Mouse (Mus musculus): ENCODE results near the gene Chrna1. TPM values are rescaled to one million over a fixed set of nuclear protein-coding genes. Genes with fewer than 3 reads are reported as not detected.

The Chrna1 gene
- polyA plus RNA-seq (2017; shearing (Covaris generic)) = not detected

DNA sequence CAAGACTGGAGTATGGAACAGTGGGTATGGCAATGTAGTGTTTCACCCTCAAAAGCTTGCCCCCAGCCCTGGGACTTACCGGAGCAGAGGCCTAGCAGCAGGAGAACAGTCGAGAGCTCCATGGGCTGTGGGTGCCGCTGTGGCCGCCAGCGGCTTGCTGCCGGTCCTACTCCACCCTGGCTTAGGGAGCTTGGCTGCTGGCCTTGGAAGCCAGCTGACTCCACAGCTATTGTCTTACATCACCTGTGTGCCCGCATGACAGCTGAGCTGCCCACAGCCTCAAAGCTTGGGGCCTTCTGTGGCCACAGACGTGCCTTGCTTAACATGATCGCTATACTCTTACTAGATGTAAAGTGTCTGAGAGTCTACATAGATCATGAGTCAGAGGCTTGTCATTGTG is at the start of gene Chrna1:
TSS of gene Chrna1 (minus strand) at position 173 of the 400 bp plus-strand sequence.
- no peak for ATAC-seq

DNA sequence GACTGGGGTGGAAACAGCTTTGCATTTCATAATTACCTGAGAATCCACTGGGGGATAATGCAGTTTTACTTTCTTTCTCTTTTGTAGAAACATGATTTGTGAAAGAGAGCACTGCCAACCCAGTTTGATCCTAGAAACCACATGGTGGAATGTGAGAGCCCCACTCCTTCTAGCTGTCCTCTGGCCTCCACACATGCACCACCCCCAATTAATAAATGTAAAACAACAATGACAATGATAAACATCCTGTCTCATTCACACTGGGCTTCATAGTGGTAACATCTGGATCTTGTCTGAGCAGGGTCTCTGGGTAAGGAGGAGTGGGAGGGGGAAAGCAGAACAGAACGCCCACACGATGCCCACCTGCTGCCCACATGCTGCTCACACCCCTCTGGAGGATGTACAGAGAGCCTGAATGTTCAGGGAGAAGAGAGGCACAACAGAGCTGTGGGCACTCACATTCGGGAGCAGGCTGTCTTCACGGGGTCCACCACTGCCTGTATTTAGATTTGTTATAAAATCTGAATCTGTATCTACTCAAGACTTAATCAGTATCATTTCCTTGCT is 38.4 kb upstream of the Chrna1 start:
- no peak for ATAC-seq

DNA sequence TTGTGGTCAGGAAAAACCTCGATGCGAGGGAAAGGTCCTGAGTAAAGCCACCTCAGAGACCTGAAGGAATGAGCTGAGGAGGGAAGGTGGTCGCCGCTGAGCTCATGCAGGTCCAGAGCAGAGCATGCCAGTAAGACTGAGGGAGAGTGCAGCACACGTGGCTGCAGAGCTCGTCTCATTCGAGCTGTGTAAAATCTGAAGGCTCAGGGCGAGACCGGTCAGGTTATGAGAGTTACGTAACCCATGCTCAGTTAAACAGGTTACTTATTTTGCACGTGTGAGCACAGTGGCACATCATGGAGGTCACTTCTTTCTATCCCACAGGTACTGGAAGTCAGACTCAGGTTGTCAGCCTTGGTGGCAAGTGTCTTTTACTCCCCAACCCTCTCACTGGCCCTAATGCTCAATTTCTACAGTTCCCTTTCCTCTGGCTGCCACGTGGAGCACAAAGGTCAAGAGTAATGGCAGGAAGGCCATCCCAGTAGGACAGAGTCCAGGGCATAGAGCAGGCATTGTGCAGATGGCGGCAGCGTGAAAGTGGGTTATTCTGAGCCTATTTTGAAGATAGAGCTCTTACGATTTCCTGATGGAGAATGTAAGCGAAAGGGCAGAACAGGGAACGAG is 36.4 kb upstream of the Chrna1 start:
- no peak for ATAC-seq

- no peak for ATAC-seq
These were observed 35.3 kb upstream of the Chrna1 start for GRCm38 (mm10) chr2:73615456-73615855.

GRCm38 (mm10) chr2:73614303-73614702 is 34.2 kb upstream of the Chrna1 start:
- ATAC-seq = no peak

DNA sequence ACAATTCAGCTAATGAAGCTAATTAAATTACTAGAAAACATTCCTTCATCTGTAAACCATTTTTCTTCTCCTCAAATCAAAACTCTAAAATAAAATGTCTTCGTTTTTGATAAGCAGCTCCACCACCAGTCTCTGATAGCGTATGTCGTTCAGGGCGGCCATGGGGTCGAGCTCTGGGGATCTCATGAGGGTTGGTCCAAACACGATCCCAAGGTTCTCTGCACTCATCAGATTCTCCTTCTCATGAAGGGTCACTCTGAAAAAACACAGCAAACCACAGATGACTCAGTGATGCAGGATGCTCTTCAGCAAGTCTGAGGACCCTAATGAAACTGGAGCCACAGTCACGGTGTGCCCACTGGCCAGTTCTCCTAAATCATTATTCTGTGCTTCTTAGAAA is 32.8 kb upstream of the Chrna1 start:
- ATAC-seq = no peak

DNA sequence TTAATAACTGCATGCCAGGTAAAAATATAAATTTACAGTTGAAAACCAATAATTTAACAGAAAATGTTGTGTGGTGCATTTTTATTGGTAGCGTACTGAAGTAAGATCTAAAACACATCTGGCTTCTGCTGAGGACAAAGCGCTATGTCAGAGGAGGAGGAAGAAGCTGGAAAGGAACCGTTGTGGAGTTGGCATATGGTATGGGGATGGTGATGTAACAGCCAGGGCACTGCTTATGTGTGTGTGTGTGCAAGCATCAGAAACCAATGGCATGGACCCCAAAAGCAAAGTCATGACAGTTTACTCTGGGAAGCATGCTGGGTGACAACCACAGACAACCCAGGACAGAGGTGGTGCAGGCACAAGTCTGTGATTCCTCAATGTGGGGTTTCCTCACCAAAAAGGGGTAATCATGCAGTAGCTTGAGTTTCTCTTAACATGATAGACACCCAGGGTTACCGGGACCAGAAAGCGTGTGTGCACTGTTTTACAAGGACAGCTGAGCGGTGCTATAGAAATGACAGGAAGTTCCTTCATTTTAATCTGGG is 32.3 kb upstream of the Chrna1 start:
- ATAC-seq = no peak

GRCm38 (mm10) chr2:73611798-73612197 is 31.7 kb upstream of the Chrna1 start:
- no peak for ATAC-seq

- ATAC-seq = no peak
These were observed 29.6 kb upstream of the Chrna1 start for GRCm38 (mm10) chr2:73609724-73610210.

- ATAC-seq = no peak
These were observed 29.1 kb upstream of the Chrna1 start for GRCm38 (mm10) chr2:73609067-73609723.

DNA sequence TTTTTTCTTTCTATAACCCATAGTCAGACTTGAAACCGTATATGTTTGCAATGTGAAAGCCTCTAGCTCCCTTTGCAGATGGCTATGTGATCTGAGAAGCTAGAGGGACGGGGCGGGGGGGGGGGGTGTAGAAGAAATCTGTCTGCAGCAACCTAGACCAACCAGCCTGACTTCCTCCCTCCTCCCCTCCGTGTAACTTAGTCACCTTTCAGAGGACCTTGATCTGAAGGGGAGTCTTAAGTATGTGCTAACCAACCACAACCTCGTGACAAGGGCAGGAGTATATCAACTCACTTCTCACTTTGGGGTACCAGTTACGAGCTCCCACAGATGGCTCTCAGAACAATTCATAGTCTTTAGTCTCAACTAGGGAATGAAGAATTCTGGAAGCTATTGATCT is 28.3 kb upstream of the Chrna1 start:
- ATAC-seq = no peak

DNA sequence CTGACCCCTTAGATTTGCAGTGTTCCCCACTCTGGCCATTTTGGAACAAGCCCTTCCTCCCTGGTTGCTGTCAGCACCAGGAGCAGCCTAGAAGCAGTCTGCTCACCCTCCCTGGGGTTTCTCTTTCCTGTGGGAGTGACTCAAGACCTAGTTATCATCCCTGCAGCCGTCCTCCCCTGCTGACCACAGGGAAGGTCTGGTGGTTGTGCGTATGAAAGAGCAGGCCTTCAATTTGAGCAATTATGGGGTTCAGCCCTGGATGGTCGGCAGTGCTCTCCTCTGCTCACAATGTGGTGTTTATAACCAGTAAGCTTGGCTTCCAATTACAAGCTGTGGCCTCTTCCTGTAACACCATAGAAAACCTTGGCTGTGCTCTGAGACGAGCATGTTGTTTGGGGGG is 27.5 kb upstream of the Chrna1 start:
- no peak for ATAC-seq

DNA sequence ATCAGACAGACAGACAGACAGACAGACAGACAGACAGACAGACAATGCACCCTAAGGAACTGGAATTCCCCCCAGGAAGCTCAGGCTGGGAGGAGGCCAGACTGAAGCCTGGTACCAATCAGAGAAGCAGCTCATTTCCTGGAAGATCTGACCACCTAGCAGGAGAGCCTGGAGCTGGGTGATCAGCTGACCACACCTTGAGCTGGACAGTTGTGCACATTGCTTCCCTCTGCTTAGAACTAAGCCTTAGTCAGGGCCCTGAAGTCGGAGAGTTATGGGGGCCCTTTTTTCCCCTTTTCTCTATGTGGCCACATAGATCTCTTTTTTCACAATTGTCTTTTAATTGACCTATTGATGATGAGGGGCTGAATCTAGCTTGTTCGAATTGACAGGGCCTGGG is 27.0 kb upstream of the Chrna1 start:
- ATAC-seq = no peak

- ATAC-seq = no peak
These were observed 26.5 kb upstream of the Chrna1 start for GRCm38 (mm10) chr2:73606616-73607015.

DNA sequence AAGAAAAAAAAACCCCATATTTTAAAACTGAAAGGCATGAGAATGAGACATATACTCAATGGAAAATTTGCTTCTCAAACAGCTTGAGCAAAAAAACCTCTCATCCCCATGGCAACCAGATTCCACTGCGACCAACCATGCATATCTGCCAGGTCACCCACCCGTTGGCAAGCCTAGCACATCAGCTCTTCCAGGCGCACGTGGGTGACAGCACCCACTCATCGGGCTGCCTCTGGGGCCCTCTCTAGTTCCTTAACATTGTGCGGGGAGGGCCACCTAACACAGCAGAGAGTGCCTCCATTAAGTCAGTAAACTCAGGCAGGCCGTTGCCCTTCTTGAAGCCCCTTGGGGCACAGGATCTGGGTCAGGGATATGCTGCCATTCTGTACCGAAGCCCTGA is 24.9 kb upstream of the Chrna1 start:
- peak; percentile 61 for ATAC-seq

- no peak for ATAC-seq
These were observed 24.4 kb upstream of the Chrna1 start for GRCm38 (mm10) chr2:73604579-73604978.

DNA sequence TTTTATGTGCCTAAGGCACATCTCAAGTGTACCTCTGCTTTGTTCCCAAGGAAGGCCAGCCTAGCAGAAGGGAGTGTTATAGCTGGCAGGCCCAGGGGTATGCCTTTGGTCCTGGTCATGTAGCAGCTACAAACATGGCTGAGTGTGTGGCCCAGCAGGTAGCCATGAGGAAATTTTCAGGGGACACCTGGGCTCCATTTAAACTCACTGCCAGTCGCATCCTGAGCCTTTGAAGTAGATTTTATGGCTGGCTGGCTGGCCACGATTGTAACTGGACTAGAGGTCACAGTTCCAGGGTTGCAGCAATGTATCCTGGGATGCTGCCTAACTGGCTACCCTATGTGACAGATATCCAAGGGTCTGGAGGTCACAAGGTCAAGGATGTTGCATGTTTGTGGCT is 20.5 kb upstream of the Chrna1 start:
- no peak for ATAC-seq

DNA sequence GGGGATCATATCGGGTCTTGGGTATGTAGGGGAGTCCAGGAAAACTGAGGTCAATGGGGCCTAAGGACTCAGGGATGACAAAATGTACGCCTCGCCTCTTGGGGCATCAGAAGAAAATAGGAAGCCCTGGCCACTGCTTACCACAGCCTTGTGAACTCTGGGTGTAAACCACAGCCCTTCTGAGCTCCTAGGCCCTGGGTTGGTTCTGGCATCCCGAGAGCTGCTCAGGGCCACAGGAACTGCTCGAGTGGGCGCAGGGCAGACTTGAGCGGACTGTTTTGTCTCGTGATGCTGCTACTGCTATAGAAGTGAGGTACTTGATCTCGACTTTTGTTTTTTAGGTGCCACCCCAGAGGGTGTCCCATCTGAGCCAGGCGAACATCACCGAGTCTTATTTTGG is 17.6 kb upstream of the Chrna1 start:
- no peak for ATAC-seq

DNA sequence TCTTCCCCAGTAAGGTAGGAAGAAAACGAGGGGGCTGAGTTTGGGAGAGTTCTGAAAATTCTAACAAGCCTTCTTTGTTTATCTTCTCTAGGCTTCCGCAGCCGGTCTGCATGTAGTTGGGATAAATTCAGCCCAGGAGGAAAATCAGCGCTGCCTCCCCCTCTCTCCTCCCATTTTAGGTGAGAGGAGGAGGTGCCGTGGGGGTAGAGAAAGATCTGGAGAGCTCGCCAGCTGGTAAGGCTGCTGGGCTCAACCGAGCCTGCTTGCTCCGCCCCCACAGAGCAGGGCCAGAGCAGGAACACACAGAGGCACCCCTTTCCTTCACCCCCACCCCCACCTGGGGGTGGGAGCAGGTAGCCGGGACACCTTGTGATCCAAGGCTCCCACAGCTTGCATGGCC is 16.6 kb upstream of the Chrna1 start:
- ATAC-seq = no peak

DNA sequence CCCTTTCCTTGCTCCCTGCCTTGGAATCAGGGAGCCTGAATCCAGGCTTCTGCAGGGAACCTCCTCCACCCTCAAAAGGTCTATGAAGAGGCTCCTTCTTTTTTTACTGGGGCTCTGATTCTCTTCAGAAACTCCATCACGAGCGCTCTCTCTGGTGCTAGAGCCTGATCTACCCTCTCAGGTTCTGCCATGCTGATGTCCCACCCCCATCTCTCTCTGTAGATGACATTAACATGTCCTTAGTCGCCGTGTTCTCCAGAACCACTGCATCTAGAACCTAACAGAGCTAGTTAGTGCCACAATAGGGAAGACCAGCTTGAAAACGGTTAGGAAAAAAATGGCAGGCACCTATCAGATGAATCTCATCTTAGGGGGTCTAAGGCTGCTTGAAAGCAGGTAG is 16.2 kb upstream of the Chrna1 start:
- ATAC-seq = no peak

DNA sequence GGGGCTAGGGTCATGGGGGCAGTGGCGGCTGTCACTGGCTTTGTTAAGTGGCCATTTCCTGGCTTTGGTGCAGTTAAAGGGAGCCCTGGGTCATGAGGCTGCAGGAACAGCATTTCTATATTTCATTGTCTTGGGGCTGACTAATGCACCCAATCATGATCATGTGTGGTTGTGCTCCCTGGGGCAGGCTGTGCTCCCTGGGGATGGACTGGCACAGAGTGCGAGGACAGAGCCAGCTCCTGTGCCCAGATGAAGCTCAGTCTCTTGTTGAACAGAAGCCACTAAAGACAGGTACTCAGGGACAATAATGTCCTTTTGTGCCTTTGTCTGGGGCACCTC is 12.9 kb upstream of the Chrna1 start:
- ATAC-seq = no peak

DNA sequence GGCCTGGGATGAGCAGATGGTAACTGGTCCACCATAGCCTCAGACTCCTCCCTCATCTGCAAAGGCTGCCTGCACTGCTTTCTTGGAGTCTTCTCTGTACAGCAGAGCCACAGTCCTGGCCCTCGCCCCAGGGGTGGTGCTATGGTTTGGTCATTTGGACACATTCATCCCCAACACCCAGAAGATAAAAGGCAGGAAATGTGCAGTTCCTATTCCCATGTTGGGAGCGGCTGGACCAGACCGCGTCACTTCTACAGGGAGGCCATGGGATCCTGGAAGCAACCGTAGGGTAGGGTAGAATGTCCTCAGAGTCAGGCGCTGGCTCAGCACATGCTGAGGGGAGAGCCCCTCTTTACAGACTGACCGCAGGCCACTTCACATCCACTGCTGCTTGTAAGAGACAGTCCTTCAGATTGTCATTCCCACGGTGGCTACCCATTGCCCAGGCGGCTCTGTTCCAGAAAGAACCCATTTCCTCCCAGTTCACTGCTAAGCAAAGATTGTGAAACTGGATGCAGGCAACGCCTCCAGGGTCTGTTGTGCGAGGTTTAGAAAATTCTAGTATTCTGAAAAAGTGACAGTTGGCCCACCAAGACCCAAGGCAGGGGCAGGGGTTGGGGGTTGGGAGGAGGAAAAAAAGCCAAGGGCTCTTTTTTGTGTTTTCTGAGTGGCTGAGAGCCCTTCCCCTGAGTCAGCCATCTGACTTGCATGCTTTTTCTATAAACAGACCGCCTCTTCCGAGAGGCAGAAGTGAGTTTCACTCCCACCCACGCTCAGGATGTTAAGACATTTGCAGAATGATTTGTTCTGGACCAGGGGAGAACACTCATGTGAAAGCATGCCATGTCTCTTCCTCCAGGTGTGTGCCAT is 12.3 kb upstream of the Chrna1 start:
- ATAC-seq = no peak

- no peak for ATAC-seq
These were observed 11.1 kb upstream of the Chrna1 start for GRCm38 (mm10) chr2:73591246-73591645.
